Mouse (Mus musculus) cerebellum, adult 8-10 months (tissue): ENCODE results near the gene Wdr90.

ENCODE experiments used
- DNase-seq: peaks from one replicate; pipeline ENCODE4 v3.0.0; 2022

Gene Wdr90

DNA sequence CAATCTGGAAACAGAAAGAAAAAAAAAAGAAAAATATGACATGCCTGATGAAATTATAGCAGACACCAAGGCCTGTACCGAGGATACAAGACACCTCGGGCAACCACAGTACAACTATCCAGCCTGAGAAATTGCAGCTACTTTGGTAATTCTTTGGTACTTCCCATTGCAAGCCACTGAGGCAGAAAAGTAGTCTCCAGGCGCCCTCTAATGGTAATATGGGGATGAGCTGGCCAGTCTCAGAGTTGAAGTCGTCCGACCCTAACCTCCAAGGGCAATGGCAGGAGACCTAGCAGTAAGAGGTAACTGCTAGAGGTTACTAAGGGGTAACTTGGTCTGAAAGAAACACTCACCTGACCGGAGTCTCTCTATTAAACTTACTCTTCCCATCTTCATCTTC lies 60.3 kb downstream of the Wdr90 start:
- DNase-seq, result peak; percentile 70

DNA sequence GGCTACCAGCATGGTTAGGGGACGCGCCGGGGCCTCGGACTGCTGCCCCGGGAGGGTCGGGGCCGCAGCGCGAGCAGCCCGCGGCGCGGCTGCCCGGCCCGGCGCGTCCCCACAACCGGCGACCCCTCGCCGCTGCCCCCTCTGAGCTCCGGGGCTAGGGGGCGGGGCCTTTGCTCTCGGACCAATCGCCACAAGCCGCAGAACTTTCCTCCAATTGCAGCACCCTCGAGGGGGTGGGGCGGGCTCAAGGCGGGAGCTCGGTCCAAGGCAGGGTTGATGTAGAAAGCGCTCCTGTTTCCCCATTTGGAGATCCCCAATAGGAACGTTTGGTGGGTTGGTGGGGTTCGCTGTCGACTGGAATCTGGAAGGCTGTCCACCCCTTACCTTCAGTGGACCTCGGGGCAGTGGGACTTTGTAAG lies 64.3 kb downstream of the Wdr90 start, which contains the start of gene Metrn:
Gene Metrn, minus strand, starts transcription at position 186 of the 419 bp plus-strand sequence.
- peak; percentile 65 for DNase-seq

DNA sequence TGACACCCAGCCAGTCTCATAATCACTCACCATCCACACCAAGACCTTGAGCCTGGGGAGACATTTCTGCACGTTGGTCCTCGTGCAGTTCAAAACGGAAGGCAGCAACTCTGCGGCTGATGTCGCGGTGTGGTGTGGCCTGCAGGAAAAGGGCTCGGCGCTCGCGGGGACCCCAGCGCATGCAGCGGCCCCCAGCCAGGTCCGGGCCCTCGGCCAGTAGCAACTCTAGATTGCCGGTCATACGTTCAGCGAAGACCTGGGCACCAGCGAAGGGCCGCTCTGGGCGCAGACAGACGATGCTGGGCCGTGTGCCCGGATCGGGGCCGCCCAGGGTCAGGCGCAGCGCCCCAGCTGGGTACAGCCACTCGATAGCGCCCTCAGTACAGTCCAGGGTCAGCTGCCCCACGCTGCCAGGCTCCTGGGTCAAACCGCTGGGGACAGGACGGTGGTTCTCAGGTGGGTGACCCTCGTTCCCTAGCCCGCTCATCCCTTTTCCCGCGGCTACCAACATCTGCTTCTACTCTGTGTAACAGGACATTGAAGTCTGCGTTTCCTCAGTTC lies 65.0 kb downstream of the Wdr90 start:
- DNase-seq, result no peak

DNA sequence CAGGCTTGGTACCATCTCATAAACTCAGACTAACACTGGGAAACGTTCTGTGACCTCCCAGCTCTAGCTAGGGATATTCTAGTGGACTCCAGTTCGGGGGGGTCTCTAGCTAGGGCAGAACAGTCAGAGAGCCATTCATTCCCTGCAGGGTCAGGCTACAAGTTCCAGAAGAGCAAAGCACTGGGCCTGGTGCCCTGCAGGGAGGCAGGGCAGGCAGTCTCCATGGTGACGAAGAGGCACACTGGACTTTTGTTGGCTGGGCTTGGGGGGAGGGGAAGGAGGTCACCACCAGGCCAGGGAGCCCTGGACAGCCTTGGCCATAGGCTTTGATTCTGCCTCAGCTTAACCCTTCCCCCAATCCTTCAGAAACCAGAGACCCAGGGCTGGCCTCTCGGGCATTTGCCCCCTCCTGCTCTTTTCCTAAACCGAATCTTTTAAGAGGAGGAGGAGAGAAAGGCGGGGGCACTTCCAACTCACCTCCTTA lies 65.7 kb downstream of the Wdr90 start, which contains the start of gene AC134908.4:
Gene AC134908.4, minus strand, starts transcription at position 51 of the 484 bp plus-strand sequence.
- DNase-seq, result no peak

DNA sequence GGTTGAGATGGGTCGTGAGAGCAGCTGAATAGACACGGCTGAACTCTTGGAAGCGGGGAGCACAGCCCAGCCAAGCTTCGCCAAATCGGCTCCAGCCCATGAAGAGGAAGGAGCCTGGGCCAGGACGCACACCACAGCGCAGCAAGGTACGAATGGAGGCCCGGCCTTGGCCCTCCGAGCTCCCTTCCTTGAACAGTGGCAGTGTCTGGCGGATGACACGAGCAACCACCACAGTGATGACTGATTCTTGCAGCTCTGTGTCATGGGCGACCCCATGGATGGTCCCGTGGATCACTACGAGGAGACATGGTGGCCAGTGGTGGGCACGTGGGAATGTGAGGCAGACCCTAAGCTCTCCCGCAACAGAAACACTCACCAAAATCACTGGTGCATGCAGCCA lies 66.3 kb downstream of the Wdr90 start:
- DNase-seq, result no peak
